Mouse (Mus musculus) MEL-GATA-1-ER (cell line): ENCODE results near the gene Ildr2.

Experiments
- DNase-seq: peaks from one replicate; pipeline ENCODE4 v3.0.0-alpha.2; 2012; ENCODE audit warnings: low read depth; ENCODE audit errors: extremely low read depth

The Ildr2 gene

GRCm38 (mm10) chr1:166283451-166283850, 29.5 kb downstream of the Ildr2 start:
- DNase-seq, result no peak

GRCm38 (mm10) chr1:166284390-166284789, 30.5 kb downstream of the Ildr2 start:
- no peak for DNase-seq

GRCm38 (mm10) chr1:166286231-166286630, 32.3 kb downstream of the Ildr2 start:
- no peak for DNase-seq

- no peak for DNase-seq
Measured at GRCm38 (mm10) chr1:166290562-166290961, 36.6 kb downstream of the Ildr2 start.

GRCm38 (mm10) chr1:166293086-166293485, 39.1 kb downstream of the Ildr2 start:
- no peak for DNase-seq

GRCm38 (mm10) chr1:166295548-166295947, 41.6 kb downstream of the Ildr2 start:
- DNase-seq, result no peak

- DNase-seq, result no peak
Measured at GRCm38 (mm10) chr1:166296371-166296770, 42.4 kb downstream of the Ildr2 start.

GRCm38 (mm10) chr1:166296971-166297370, 43.0 kb downstream of the Ildr2 start:
- no peak for DNase-seq

- DNase-seq, result no peak
Measured at GRCm38 (mm10) chr1:166297499-166298111, 43.7 kb downstream of the Ildr2 start.

- DNase-seq, result no peak
Measured at GRCm38 (mm10) chr1:166298884-166299283, 44.9 kb downstream of the Ildr2 start.

- no peak for DNase-seq
Measured at GRCm38 (mm10) chr1:166299821-166300220, 45.9 kb downstream of the Ildr2 start.

GRCm38 (mm10) chr1:166300526-166300925, 46.6 kb downstream of the Ildr2 start:
- DNase-seq, result no peak

- DNase-seq, result no peak
Measured at GRCm38 (mm10) chr1:166304352-166305240, 50.7 kb downstream of the Ildr2 start.

- no peak for DNase-seq
Measured at GRCm38 (mm10) chr1:166308471-166308850, 54.5 kb downstream of the Ildr2 start.

GRCm38 (mm10) chr1:166308851-166309715, 55.1 kb downstream of the Ildr2 start:
- no peak for DNase-seq

GRCm38 (mm10) chr1:166311151-166311550, 57.2 kb downstream of the Ildr2 start:
- no peak for DNase-seq

GRCm38 (mm10) chr1:166313637-166314036, 59.7 kb downstream of the Ildr2 start:
- no peak for DNase-seq

GRCm38 (mm10) chr1:166315706-166316105, 61.8 kb downstream of the Ildr2 start:
- no peak for DNase-seq

GRCm38 (mm10) chr1:166319132-166319698, 65.3 kb downstream of the Ildr2 start:
- peak; percentile 6 for DNase-seq

- no peak for DNase-seq
Measured at GRCm38 (mm10) chr1:166326421-166326820, 72.5 kb downstream of the Ildr2 start.

GRCm38 (mm10) chr1:166330752-166331151, 76.8 kb downstream of the Ildr2 start:
- DNase-seq, result no peak
